24 mouse cellular contexts compared by ENCODE assay signal in genomic region chr11:46263291-46263690, GRCm38 (mm10). TPM values are rescaled to one million over a fixed set of nuclear protein-coding genes. Genes with fewer than 3 reads are reported as not detected.
DNase-seq lines count a peak whose midpoint lies in the region; ATAC-seq lines count a peak whose summit lies in the region.
"Had no signal": no experiment of that assay in that cellular context is flagged by ENCODE, and none has a peak within 500 bp of the region (broad histone marks: within the 10 kb centered on the region; RNA-seq: fewer than 3 reads in every experiment).

No protein-coding gene starts in this region.

- H3K9me3 ChIP-seq in megakaryocyte, embryonic 14.5 days, result no peaks in the 10 kb centered on the region
- H3K9me3 ChIP-seq: embryonic facial prominence, embryonic 10.5 days; embryonic facial prominence, embryonic 12.5 days; forebrain, embryonic 13.5 days; forebrain, embryonic 15.5 days; G1E had no signal

- peaks cover 92% of the 10 kb centered on the region for H3K36me3 ChIP-seq in megakaryocyte, embryonic 14.5 days (replicated peaks; ENCODE audit: low read length)
- H3K36me3 ChIP-seq: embryonic facial prominence, embryonic 12.5 days; G1E had no signal

- no peaks in the 10 kb centered on the region for H3K27me3 ChIP-seq in megakaryocyte, embryonic 14.5 days (replicated peaks)
- H3K27me3 ChIP-seq: CH12.LX; embryonic facial prominence, embryonic 12.5 days; forebrain, embryonic 13.5 days; forebrain, embryonic 15.5 days; Patski had no signal

- H3K4me3 ChIP-seq in megakaryocyte, embryonic 14.5 days (replicated peaks), result peak overlapping the region; percentile 1
- H3K4me3 ChIP-seq: embryonic facial prominence, embryonic 10.5 days; embryonic facial prominence, embryonic 12.5 days; forebrain, embryonic 13.5 days; forebrain, embryonic 15.5 days had no signal

- H3K4me1 ChIP-seq in megakaryocyte, embryonic 14.5 days, result no peaks in the 10 kb centered on the region
- H3K4me1 ChIP-seq: embryonic facial prominence, embryonic 10.5 days; embryonic facial prominence, embryonic 12.5 days; forebrain, embryonic 13.5 days; forebrain, embryonic 15.5 days had no signal

- no peak for ATAC-seq in megakaryocyte, adult 5-6 weeks (ENCODE audit: poor library complexity, severe bottlenecking)
- peak; percentile 16; the same call in 1 of the 2 replicates for ATAC-seq in monocyte, adult 5-6 weeks (replicated peaks; ENCODE audit: insufficient number of reproducible peaks, low FRiP score, low TSS enrichment, poor library complexity, severe bottlenecking)
- ATAC-seq: activated CD4-positive, CD25-positive, alpha-beta regulatory T cell, adult 4 months; CD4-positive, CD25-positive, alpha-beta regulatory T cell, adult 4 months; forebrain, embryonic 13.5 days; forebrain, embryonic 15.5 days; forebrain, postnatal 0 days; Patski had no signal

- DNase-seq in adrenal gland, adult 2 months, result peak; percentile 55
- no peak for DNase-seq in adrenal gland, adult (ENCODE audit: inconsistent age in 2 of 2, low spot score in 1 of 2)
- DNase-seq in adrenal gland, postnatal 36 days, result peak; percentile 23 to 34
- DNase-seq in adrenal gland, adult 8-10 months, result no peak
- DNase-seq: adrenal gland, postnatal 25 days; B cell, adult 2 months; cerebellum, adult 11-12 months; cerebellum, adult 2 months; cerebellum, adult 9-10 months; cerebellum, postnatal 10 days; cerebellum, postnatal 25 days; forebrain, postnatal 0 days had no signal

RNA-seq across cellular contexts. Expression of gene Fndc9, which starts 28.0 kb away (rescaled TPM):
- not detected for total RNA-seq in adrenal gland, adult 2 months (2021)
- not detected in 2 replicates for polyA plus RNA-seq in adrenal gland, adult 2 months (2012; rRNA removed)
- not detected for total RNA-seq in adrenal gland, postnatal 36 days (2021)
- total RNA-seq in adrenal gland, adult 8-10 months (2022), result not detected
- not detected in 2 replicates for polyA plus RNA-seq in megakaryocyte, embryonic 14.5 days (2012; ENCODE audit: insufficient read depth, low replicate concordance)
- not detected in 2 replicates for total RNA-seq in megakaryocyte, adult 5-6 weeks (2015)
- not detected in 2 replicates for total RNA-seq in megakaryocyte, adult 5-6 weeks (2017)
- total RNA-seq in monocyte, adult 5-6 weeks (2017), result 0.39 to 0.53 TPM in 2 of 3 replicates, not detected in the other
- total RNA-seq: adrenal gland, postnatal 25 days had no signal
- polyA plus RNA-seq: G1E had no signal

RNA-seq across cellular contexts. Expression of gene Cyfip2, which starts 49.4 kb away (rescaled TPM):
- total RNA-seq in adrenal gland, adult 2 months (2021), result 10 to 100 TPM; 68.1 to 95.2 TPM
- 24.4 and 34.7 TPM in 2 replicates for polyA plus RNA-seq in adrenal gland, adult 2 months (2012; rRNA removed)
- total RNA-seq in adrenal gland, postnatal 36 days (2021), result 10 to 100 TPM; 84.0 to 88.8 TPM
- total RNA-seq in adrenal gland, adult 8-10 months (2022), result 100 to 1,000 TPM; 118 to 135 (median 125) TPM
- polyA plus RNA-seq in megakaryocyte, embryonic 14.5 days (2012; ENCODE audit: insufficient read depth, low replicate concordance), result 2.3 and 3.2 TPM in 2 replicates
- total RNA-seq in megakaryocyte, adult 5-6 weeks (2015), result 56.5 and 69.7 TPM in 2 replicates
- 28.2 and 50.1 TPM in 2 replicates for total RNA-seq in megakaryocyte, adult 5-6 weeks (2017)
- 120 to 188 TPM (median 136 TPM) in 3 replicates for total RNA-seq in monocyte, adult 5-6 weeks (2017)

Comparison
In these comparisons a context has a peak if more than half of its experiments do, and no peak if none do; other contexts are left out.
1. DNase-seq: peak in adrenal gland, adult 2 months (single experiment) and adrenal gland, postnatal 36 days (2 of 2); none in adrenal gland, adult (0 of 2) and adrenal gland, adult 8-10 months (single experiment).